Mouse (Mus musculus) T-helper 17 cell (primary cell): Measurements from ENCODE around the gene Kif28.

Experiments
- in situ Hi-C, 2 experiments: fragments of 300-600 bp; cut with MboI, MseI; formaldehyde crosslinking; loops; 1 replicate in 1 of 2; 2 replicates in 1 of 2; pipeline ENCODE4 v1.15.1; 2025; ENCODE audit warnings: high pct_unique_total_duplicates in 2 of 2

Kif28 gene

GRCm38 (mm10) chr1:179649324-179649723, 95.7 kb downstream of the Kif28 start:
- in situ Hi-C loops: loop anchor here in 1 of 2 experiments (5.0 kb wide), 1 partner anchor 48 kb away; no protein-coding TSS in a partner anchor

DNA sequence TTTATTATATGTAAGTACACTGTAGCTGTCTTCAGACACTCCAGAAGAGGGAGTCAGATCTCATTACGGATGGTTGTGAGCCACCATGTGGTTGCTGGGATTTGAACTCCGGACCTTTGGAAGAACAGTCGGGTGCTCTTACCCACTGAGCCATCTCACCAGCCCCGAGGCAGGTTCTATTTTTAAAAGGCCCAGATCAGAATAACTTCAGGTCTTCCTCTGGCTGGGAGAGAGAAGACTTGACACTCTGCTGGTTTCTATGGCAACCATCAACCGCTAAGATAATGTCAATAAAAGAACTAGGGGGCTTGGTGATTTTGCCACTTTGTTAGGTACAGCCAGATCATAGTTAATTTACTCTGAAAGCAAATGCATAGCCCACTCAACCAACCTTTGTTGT, 96.4 kb downstream of the Kif28 start:
- in situ Hi-C loops: loop anchor here in 1 of 2 experiments (5.0 kb wide), 1 partner anchor 49 kb away; no protein-coding TSS in a partner anchor

GRCm38 (mm10) chr1:179645980-179646268, 99.1 kb downstream of the Kif28 start:
- in situ Hi-C loops: loop anchor here in 1 of 2 experiments (5.0 kb wide), 1 partner anchor 51 kb away; no protein-coding TSS in a partner anchor
